Mouse (Mus musculus) midbrain, embryonic 10.5 days (tissue): Measurements from ENCODE around the gene Snrnp70. TPM values are rescaled to one million over a fixed set of nuclear protein-coding genes. Genes with fewer than 3 reads are reported as not detected.
"Not testable (repeated sequence)": the region's sequence is repeated elsewhere in the genome, so short reads cannot be mapped to it uniquely, and the experiment has no call there.

Source experiments
- DNase-seq: peaks from one replicate; pipeline ENCODE4 v3.0.0-alpha.2; 2017; ENCODE audit warnings: low spot score
- H3K27ac ChIP-seq: fragments of 300-500 bp; sonication (generic); replicated peaks from 2 replicates; pipeline ENCODE4 v1.5.1; 2016; ENCODE audit warnings: mild to moderate bottlenecking
- H3K27me3 ChIP-seq: fragments of 300-500 bp; sonication (generic); 2 replicates; pipeline ENCODE4 v1.6.1; 2016; ENCODE audit warnings: low read depth, mild to moderate bottlenecking; ENCODE audit not compliant: poor library complexity, severe bottlenecking
- H3K36me3 ChIP-seq: fragments of 300-500 bp; sonication (generic); 2 replicates; pipeline ENCODE4 v1.6.1; 2016; ENCODE audit warnings: mild to moderate bottlenecking, moderate library complexity
- H3K4me1 ChIP-seq: fragments of 300-500 bp; sonication (generic); 2 replicates; pipeline ENCODE4 v1.6.1; 2016
- H3K4me3 ChIP-seq: fragments of 300-500 bp; sonication (generic); 2 replicates; pipeline ENCODE4 v1.5.1; 2016; ENCODE audit warnings: mild to moderate bottlenecking, moderate library complexity
- H3K9me3 ChIP-seq: fragments of 300-500 bp; sonication (generic); replicated peaks from 2 replicates; pipeline ENCODE4 v1.6.1; 2016; ENCODE audit warnings: mild to moderate bottlenecking
- WGBS: fragments of 180-500 bp; shearing (Covaris S2); methylation state at CpG from one replicate; pipeline ENCODE4 v1.1.7; 2016; 5-methylcytosine and 5-hydroxymethylcytosine counted together
- polyA plus RNA-seq: library from polyadenylated mRNA; unstranded; fragments of >200 nt; fragmentation: Nextera tagmentation; extraction: Ambion mirVana; gene quantifications from 2 replicates; pipeline ENCODE4 v1.2.1, GENCODE M21; 2016

The Snrnp70 gene
- polyA plus RNA-seq, 1 experiment from 2014 or later = 254 TPM

- WGBS = 56% methylated on average over 18 of the region's 18 CpGs
- Histone ChIP-seq H3K27me3 (peaks cover 66% of the 10 kb centered on the region), H3K27ac (no peak overlapping the region), H3K36me3 (peaks cover 23% of the 10 kb centered on the region), H3K9me3 (no peaks in the 10 kb centered on the region), H3K4me3 (peak overlapping the region; percentile 68), H3K4me1 (peaks cover 28% of the 10 kb centered on the region)
- no peak for DNase-seq
Measured at GRCm38 (mm10) chr7:45360404-45361125, 35.0 kb downstream of the Snrnp70 start.

DNA sequence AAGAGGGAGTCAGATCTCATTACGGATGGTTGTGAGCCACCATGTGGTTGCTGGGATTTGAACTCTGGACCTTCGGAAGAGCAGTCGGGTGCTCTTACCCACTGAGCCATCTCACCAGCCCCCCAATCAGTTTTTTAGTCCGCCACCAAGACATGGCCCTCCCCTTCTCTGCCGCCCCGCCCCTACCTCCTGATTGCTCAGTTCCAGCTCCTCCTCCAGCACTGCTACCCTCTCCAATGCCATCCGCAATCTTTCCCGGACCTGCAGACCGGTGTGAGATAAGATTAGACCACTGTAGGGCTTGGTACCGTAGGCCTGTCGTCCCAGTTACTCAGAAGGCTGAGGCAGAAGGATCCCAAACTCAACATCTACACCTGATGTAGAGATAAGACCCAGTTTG lies 36.5 kb downstream of the Snrnp70 start:
- H3K4me3 ChIP-seq, DNase-seq, H3K27ac ChIP-seq, H3K9me3 ChIP-seq: not testable (repeated sequence)
- 53% methylated on average over 11 of the region's 11 CpGs for WGBS
- Histone ChIP-seq H3K27me3 (peaks cover 51% of the 10 kb centered on the region), H3K4me1 (peaks cover 26% of the 10 kb centered on the region), H3K36me3 (peaks cover 36% of the 10 kb centered on the region)

DNA sequence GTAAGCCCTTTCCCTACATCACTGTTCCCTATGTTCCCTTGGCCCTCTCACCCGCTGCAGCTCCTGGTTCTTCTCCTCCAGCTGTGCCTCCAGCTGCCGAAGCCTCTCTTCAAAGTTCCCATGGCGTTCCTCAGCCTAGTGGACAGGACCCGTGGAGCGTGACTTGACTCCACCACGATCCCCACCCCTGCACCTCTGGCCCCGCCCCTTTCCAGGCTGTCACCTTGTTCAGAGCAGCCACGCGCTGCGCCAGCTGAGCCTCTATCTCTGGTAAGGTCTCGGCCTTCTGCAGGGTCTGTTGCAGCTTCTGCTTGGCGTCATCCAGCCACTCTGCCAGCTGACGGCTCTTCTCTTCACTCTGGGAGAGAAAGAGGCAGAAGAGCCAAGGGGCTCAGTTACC lies 39.5 kb downstream of the Snrnp70 start:
- peaks cover 46% of the 10 kb centered on the region for H3K36me3 ChIP-seq
- H3K27me3 ChIP-seq = peaks cover 21% of the 10 kb centered on the region
- peaks cover 6% of the 10 kb centered on the region; the same call in 1 of the 2 replicates for H3K4me1 ChIP-seq
- DNase-seq = no peak
- 57% methylated on average over 13 of the region's 13 CpGs for WGBS
- H3K4me3 ChIP-seq = 0 out of 2 replicates have a peak overlapping the region, but pooled peaks have one; percentile 7
- H3K9me3 ChIP-seq = no peaks in the 10 kb centered on the region
- no peak overlapping the region for H3K27ac ChIP-seq

GRCm38 (mm10) chr7:45355318-45356020 lies 40.1 kb downstream of the Snrnp70 start:
- peaks cover 50% of the 10 kb centered on the region for H3K36me3 ChIP-seq
- H3K4me3 ChIP-seq = no peak overlapping the region
- no peak for DNase-seq
- H3K27ac ChIP-seq = no peak overlapping the region
- peaks cover 15% of the 10 kb centered on the region for H3K27me3 ChIP-seq
- H3K9me3 ChIP-seq = no peaks in the 10 kb centered on the region
- H3K4me1 ChIP-seq = peaks cover 4% of the 10 kb centered on the region; the same call in 1 of the 2 replicates
- WGBS = 72% methylated on average over 15 of the region's 15 CpGs

GRCm38 (mm10) chr7:45353041-45353440 lies 42.5 kb downstream of the Snrnp70 start:
- peaks cover 4% of the 10 kb centered on the region; the same call in 1 of the 2 replicates for H3K4me1 ChIP-seq
- no peak for DNase-seq
- H3K27ac ChIP-seq = no peak overlapping the region
- H3K9me3 ChIP-seq = no peaks in the 10 kb centered on the region
- WGBS = 27% methylated on average over 5 of the region's 5 CpGs
- no peak overlapping the region for H3K4me3 ChIP-seq
- H3K27me3 ChIP-seq = 0 out of 2 replicates have a peak, but pooled peaks cover 8% of the 10 kb centered on the region
- H3K36me3 ChIP-seq = peaks cover 70% of the 10 kb centered on the region

DNA sequence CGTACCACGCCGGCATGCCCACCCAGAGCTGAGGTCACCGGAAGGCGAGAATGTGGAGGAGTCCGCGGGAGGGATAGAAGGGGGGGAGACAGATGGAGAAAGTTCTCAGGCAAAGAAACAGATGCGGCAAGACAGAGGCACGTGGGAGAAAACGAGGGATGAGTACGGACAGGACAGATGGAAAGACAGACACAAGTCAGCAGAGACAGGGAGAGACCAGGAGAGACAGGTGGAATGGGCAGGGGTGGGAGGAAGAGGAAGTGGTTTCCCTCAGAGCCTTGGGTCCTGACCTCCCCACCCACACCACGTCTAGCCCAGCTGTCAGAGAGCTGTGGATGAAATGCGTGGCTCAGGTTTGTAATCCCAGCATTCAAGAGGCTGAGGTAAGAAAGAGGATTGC lies 48.6 kb downstream of the Snrnp70 start:
- 79% methylated on average over 13 of the region's 13 CpGs for WGBS

GRCm38 (mm10) chr7:45343543-45343942 lies 52.0 kb downstream of the Snrnp70 start:
- DNase-seq = no peak
- Histone ChIP-seq H3K4me3 (no peak overlapping the region), H3K27me3 (peaks cover 45% of the 10 kb centered on the region), H3K4me1 (peaks cover 36% of the 10 kb centered on the region), H3K36me3 (peaks cover 24% of the 10 kb centered on the region), H3K9me3 (no peaks in the 10 kb centered on the region), H3K27ac (no peak overlapping the region)
- whole genome bisulfite sequencing = 37% methylated on average over 13 of the region's 13 CpGs

More for the DNA sequence above, 48.6 kb downstream of the Snrnp70 start:
- H3K36me3 ChIP-seq = peaks cover 46% of the 10 kb centered on the region
- no peak for DNase-seq
- peaks cover 21% of the 10 kb centered on the region for H3K27me3 ChIP-seq
- peaks cover 4% of the 10 kb centered on the region; the same call in 1 of the 2 replicates for H3K4me1 ChIP-seq
- H3K4me3 ChIP-seq = no peak overlapping the region
- H3K27ac ChIP-seq = no peak overlapping the region
- H3K9me3 ChIP-seq = no peaks in the 10 kb centered on the region

GRCm38 (mm10) chr7:45342081-45342480 lies 53.5 kb downstream of the Snrnp70 start:
- Histone ChIP-seq H3K4me3 (no peak overlapping the region), H3K4me1 (peaks cover 49% of the 10 kb centered on the region), H3K27ac (no peak overlapping the region), H3K9me3 (no peaks in the 10 kb centered on the region), H3K27me3 (peaks cover 54% of the 10 kb centered on the region), H3K36me3 (peaks cover 11% of the 10 kb centered on the region)
- WGBS = 90% methylated on average over 11 of the region's 11 CpGs
- no peak for DNase-seq

DNA sequence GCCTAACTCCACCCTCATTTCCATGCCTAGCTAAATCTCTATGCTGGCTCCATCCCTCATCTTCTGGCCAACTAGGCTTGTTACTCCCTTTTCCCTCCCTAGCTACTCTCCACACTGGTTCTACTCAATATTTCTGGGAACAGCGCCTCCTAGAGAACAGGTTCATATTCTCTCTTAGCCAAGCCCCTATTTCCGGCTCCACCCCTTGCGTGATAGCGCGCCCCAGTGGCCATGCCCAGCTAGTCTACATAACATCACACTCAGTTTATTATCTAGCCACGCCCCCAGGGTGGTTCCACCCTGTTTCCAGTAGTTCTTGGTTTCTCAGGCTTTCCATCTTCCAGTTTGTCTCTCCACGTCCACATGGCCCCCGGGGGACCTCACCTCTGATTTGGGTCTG lies 54.2 kb downstream of the Snrnp70 start:
- peak; percentile 73 for DNase-seq
- Histone ChIP-seq H3K4me1 (peaks cover 49% of the 10 kb centered on the region), H3K27me3 (peaks cover 62% of the 10 kb centered on the region), H3K27ac (no peak overlapping the region), H3K36me3 (peaks cover 4% of the 10 kb centered on the region), H3K9me3 (no peaks in the 10 kb centered on the region), H3K4me3 (peak overlapping the region; percentile 65)
- 6% methylated on average over 8 of the region's 8 CpGs for WGBS

DNA sequence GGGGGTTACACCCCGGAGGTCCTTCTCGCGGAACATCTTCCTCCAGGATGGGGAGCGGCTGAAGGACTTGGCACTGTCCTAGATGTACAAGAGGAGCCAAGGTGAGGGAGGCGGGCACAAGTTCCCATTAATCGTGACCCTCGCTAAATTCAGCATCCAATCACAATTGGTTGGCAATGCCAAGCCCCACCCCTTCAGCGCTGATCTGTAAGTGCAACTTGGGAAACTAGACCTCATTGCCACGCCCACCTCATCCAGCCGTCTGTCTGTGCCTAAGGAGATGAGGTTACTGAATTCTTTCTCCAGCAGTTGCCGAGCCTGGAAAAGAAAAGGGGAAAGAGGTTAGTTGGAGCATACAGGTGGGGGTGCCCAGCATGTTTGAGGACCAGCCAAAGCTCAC lies 54.9 kb downstream of the Snrnp70 start:
- no peaks in the 10 kb centered on the region for H3K36me3 ChIP-seq
- peaks cover 49% of the 10 kb centered on the region for H3K4me1 ChIP-seq
- 3% methylated on average over 11 of the region's 11 CpGs for whole genome bisulfite sequencing
- no peaks in the 10 kb centered on the region for H3K9me3 ChIP-seq
- H3K27ac ChIP-seq = peak overlapping the region; percentile 87
- peak; percentile 66 for DNase-seq
- H3K4me3 ChIP-seq = peak overlapping the region; percentile 65
- peaks cover 68% of the 10 kb centered on the region for H3K27me3 ChIP-seq

GRCm38 (mm10) chr7:45340066-45340442 lies 55.5 kb downstream of the Snrnp70 start:
- WGBS = 2% methylated on average over 11 of the region's 11 CpGs
- no peak for DNase-seq
- peak overlapping the region; percentile 87 for H3K27ac ChIP-seq
- peak overlapping the region; percentile 65 for H3K4me3 ChIP-seq
- H3K4me1 ChIP-seq = peaks cover 55% of the 10 kb centered on the region
- peaks cover 74% of the 10 kb centered on the region for H3K27me3 ChIP-seq
- no peaks in the 10 kb centered on the region for H3K36me3 ChIP-seq
- H3K9me3 ChIP-seq = no peaks in the 10 kb centered on the region

- H3K27me3 ChIP-seq = peaks cover 80% of the 10 kb centered on the region
- peaks cover 60% of the 10 kb centered on the region for H3K4me1 ChIP-seq
- DNase-seq = peak; percentile 88
- H3K36me3 ChIP-seq = no peaks in the 10 kb centered on the region
- peak overlapping the region; percentile 65 for H3K4me3 ChIP-seq
- WGBS = under 1% methylated on average over 39 of the region's 39 CpGs
- peak overlapping the region; percentile 87 for H3K27ac ChIP-seq
- no peaks in the 10 kb centered on the region for H3K9me3 ChIP-seq
Measured at GRCm38 (mm10) chr7:45339410-45340065, 56.0 kb downstream of the Snrnp70 start.
